Mouse (Mus musculus) ovary, adult 18-20 months (tissue): ENCODE results near the gene Creb3l1.
A peak's percentile ranks its signal among the peaks of the same experiment; 100 is the strongest.

Experiments
- DNase-seq: peaks from one replicate; pipeline ENCODE4 v3.0.0; 2022; ENCODE audit warnings: low spot score, mixed read lengths

Gene Creb3l1

DNA sequence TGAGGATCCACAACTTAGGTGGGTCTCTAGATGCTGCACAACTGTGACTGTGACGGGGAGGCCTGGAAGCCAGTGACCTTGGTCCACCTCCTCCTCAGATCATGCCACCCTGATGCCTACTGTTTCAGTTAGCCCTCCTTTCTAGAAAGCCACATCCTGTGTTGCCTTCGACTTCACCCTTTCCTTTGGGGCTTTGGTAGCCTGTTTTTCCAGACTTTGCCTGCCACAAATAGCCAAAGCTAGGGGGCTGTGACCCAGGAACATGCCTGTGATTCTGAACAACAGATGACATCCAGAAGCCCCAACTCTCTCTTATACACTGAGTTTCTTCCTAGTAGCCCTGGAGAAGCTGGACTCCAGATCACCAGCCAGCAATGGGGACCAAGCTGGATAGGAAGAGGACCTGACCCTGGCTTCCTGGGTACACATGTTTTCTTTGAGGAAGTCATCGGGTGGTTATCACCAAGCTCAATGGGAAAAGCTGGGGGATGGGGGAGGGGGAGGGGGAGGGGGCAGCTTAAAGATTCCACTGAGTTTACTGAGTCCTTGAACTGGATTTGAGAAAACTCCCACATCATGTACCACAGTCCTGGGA lies 59.6 kb downstream of the Creb3l1 start:
- no peak for DNase-seq

DNA sequence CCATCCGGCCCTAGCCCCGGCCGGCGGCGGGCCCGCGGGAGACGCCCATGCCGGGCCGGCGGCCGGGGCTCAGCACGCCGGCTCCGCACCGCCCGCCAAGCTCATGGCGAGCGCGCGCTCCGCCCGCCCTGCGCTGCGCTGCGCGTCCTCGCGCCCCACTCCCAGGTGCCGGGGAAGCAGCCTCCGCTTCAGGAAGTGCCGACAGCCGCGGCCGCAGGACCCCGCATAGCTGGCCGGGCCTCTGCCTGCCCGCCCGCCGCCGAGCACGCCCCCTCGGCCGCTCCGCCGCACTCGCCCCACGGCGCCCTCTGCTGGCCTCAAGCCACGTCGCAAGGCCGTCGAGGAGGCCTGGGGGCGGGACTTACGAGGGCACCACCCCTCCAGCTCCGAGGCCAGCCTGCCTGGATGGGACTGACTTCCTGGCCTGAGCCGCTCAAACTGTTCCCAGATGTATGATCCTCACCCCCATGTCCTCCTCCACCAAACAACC lies 60.8 kb downstream of the Creb3l1 start:
- peak; percentile 93 for DNase-seq

DNA sequence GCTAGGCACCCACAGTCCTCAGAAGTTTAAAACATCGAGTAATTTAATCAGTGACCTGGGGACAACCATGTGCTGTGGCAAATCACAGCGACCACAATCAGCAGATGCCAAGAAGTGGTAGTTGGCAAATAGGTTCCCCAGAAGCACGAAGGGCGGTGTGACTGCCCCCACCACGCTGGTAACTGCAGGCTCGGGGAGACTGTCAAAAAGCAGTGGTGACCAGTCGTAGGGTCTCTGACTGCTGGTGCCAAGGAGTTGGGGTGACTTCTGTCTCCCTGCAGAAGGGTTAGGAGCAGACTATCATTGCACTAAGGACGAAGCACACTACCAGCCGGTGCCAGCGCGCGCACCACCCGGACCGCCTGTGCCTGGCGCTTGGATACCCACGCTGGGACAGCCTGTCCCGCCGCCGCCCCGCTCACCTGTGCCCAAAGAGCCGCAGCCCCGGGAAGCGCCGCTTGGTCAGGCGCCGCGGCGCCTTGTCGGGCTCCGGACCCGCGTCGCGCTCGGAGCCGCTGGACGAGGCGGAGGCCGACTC lies 61.4 kb downstream of the Creb3l1 start:
- DNase-seq: no peak

DNA sequence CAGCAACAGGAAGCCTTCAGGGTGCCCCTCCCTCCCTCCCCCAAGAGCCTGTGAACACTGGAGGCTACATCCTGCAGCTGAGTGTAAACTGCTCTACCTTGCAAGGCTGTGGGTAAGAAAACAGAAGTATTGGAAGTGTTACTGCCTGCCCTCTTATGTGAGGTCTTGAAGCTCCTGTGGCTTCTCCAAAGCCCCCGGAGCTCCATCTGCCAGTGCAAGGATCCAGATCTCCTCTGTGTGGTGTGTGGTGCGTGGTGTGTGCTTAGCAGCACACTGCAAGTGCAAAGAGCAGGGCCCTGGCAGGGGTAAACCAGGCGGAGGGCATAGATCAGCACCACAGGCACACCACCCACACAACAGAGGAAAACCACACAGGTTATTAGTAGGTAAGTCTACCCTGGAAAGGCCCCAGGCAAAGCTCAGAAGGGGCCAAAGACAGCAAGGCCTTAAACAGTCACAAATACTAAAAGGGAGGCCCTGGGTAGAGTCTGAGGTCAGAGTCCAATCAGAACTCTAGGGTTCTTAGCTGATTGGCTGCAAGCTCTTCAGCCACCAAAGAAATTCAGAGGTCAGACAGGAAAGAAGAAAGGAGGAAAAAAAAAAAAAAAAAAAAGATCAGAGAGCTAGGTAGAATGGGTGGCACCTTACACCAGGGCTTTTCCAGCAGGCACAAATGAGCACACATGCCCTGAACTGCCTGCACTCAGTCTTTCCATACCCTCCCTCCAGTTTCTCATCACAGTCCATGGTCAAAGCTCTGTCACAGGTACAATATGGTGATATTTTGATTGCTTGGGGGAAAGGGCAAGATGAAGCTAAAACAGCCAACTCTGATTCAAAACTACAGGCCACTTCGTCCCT lies 62.2 kb downstream of the Creb3l1 start:
- DNase-seq: no peak

DNA sequence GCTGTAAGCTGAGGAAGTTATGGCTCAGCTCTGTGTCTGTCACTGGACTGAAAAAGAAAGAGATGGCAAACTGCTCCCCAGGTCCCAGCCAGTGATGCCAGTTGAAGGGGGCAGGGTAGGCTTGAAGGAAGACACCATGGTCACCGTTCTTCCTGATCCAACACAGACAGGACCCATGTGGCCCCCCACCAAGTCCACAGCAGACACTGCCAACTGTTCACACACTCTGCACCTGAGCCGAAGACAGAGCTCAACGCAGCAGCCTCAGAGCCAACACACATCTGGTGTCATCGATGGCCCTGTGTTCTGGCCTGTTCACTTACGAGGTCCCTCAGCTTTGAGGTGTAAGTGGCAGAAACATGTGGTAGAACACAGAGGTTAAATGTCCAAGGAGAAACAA lies 63.8 kb downstream of the Creb3l1 start:
- DNase-seq: no peak

DNA sequence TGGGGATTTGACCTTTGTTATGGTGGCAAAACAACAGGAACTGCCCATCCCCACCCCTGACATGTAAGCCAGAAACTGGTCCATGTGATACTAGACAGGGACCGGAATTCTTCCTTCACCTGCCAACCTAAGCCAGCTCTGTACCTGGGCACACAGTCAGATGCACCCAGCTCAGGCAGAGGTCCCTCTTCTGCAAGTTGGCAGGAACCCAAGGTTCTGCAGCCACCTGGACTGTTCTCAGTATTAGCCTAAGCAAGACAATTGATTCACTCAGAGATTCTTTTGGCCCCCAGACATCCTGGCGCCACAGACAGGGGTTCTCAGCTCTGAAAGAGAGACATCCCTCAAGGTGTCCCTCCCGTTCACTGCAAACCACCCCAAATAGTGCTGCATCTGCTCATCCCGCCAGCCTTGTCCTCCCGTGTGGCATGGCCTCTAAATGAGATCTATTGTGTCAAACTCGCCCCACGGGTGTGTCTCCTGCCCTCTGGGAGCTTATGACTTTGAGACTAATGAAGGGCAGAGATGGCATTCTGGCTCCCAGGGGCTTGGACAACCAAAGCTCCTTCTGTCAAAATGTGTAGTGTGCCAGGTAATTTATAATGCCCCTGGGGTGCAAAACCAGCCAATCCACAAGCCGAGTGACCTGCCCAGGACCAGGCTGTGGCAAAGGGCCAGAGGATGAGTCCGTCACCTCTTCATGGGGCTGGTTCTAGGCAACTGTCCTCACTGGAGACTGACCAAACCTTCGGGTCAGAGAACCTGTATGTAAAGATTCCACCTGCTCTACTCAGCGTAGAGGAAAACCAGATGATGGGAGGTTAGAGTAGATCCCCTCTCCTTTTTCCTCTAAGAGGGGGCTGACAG lies 64.5 kb downstream of the Creb3l1 start:
- DNase-seq: no peak

DNA sequence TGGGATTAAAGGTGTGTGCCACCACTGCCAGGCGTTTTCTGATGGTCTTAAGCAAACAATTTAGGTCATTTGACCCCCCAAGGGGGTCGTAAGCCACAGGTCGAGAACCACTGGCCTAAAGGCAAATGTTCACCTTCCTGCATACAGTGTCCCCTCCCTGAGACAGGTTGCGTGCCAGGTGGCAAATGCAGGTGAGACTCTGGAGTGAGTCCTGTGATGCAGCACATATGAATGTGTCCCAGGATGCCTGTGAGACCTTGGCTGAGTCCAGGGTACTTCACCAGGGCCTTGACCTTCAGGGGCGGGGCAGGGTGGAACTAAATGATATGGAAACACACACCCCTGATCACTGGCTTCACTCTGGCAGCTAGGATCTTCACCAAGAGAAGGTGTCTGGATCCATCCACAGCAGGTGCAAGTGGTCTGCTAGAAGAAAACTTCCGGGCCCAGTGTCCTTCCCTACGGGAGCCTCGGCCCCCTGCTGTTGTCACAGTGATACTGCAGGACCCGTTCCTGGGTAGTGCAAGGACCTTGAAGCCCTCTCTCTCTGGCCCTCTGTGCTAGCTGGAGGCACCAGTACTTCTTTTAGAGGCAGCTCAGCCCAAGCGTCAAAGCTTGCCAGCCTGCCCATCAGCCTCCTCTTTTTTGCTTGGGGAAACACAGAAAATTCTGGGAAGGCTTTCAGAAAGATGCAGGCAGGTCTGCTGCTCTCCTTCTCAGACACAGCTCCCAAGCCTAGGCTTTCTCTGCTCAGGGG lies 65.4 kb downstream of the Creb3l1 start:
- no peak for DNase-seq

DNA sequence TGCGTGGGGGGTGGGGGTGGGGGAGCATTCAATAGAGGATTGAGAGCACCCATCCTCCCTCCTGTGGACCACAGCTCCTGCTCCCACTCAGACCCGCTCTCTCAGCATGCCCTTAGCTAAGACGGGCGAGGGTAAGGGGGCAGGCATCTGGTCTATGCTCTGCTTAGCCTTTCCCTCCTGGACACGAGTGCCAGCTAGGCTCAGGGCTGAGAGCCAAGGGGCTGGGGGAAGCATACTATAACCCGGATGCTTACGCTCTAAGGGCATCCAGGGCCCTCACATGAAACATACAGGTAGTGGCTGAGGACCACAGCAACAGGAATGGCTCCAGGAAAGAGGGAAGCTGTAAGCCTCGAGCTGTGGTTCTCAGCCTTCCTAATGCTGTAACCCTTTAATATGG lies 66.3 kb downstream of the Creb3l1 start:
- DNase-seq: no peak

DNA sequence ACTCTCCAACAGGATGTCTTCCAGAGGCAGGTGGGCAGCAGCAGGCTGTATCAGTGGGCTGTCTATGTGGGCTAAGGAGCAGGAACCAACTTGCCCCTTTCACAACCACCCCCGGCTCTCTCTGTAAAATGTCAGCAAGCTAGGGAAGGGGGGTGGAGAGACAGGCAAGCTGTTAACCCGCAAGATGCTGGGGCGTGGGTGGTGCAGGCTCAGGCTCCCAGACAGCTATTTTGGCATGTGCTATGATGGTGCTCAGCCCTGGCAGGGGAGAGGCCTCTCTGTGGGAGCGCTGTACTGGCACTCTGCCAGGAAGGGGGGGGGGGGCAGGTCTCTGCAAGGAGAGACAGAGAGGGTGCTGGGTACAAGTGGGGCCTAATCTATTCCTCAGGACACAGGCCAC lies 67.2 kb downstream of the Creb3l1 start:
- DNase-seq: no peak

DNA sequence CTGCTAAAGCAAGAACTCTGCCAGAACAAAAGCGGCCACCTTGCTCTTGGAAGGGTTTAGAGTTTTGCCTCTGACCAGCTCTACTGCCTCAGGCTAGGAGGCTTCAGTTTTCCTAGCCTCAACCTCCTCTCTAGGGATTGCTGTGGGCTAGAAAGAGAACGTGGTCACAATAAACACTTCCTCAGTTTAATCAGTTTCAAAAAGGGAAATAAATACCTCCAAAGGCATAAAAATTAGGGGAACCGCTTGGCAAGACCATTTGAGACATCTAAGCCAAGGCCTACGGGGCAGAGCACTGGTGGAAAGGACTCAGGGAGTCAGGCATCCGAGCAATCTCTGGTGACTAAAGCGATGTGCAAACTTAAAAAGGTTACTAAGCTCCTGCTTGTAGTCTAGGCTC lies 68.4 kb downstream of the Creb3l1 start:
- no peak for DNase-seq

DNA sequence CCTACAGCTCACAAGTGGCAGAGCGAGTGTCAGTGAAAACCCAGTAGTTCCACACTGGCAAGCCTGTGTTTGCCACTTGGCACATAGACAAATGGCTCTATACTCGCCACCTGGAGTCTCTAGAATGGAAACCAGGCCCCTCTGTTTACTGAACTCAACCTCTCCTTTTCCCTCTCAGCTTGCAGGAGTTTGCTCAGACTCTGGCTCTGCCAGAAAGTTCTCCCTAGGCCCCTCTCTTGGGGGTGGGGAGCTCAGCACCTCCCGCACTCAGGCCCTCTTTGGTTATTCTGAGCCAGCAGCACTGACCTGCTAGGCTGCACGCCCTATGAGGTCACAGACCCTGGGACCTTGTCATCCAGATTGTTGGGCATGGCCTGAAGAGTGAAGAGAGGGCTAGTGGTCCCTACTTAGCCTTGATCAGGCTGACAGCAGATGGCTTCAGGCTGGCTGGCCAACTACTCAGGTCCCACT lies 69.1 kb downstream of the Creb3l1 start:
- no peak for DNase-seq

DNA sequence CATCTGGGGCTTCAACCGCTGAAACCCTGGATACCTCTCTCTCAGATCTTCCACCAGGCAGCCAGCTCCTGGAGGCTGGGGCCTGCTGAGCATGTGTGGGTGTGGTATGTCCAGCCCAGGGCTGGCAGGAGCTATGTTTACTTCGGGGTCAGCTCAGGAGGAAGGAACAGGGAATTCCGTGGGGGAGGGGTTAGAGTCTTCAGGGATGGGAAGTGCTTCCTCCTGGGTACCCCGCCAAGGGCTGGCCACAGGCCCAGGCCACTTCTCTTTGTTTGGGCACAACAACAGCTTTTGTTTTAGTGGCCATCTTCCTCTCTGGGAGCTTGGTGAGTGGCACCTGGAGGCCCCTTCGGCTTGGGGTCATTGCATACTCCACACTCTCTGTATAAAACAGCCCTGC lies 70.5 kb downstream of the Creb3l1 start:
- peak; percentile 52 for DNase-seq

DNA sequence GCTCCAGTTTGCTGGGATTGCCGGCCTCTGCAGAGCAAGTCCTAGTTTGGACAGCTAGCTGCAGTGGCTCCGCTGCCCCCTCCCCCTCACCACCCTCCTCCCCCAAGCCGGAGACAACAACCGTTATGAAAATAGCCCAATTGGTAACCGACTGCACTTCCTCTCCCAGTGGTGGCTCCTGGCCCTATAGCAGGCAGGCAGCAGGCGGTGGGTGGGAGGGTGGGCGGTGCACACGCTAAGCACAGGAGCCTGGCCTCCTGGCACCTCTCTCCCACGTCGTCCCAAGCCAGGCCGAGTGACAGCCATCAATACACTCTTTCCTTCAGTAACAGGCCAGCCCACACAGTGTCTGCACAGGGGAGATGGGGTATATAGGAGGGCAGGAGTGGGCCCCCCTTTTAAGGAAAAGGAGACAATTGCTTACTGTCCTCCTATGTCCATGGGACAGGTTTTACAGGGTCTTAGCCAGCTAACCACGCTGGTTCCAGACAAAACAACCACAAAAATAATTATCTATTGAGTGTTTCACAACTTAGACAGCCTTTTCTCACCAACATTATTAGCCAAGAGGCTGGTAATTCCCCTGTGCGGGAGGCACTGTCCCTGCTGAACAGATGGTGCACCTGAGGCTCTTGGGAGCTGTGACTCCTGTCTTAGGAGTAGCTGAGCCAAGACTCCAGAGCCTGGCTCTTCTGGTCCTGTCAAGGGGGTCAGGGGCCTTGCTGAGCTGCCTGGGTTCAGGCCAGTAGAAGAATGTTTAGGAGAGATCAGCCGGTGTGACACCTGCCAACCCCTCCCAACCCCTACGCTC lies 73.8 kb downstream of the Creb3l1 start:
- peak; percentile 34 for DNase-seq

DNA sequence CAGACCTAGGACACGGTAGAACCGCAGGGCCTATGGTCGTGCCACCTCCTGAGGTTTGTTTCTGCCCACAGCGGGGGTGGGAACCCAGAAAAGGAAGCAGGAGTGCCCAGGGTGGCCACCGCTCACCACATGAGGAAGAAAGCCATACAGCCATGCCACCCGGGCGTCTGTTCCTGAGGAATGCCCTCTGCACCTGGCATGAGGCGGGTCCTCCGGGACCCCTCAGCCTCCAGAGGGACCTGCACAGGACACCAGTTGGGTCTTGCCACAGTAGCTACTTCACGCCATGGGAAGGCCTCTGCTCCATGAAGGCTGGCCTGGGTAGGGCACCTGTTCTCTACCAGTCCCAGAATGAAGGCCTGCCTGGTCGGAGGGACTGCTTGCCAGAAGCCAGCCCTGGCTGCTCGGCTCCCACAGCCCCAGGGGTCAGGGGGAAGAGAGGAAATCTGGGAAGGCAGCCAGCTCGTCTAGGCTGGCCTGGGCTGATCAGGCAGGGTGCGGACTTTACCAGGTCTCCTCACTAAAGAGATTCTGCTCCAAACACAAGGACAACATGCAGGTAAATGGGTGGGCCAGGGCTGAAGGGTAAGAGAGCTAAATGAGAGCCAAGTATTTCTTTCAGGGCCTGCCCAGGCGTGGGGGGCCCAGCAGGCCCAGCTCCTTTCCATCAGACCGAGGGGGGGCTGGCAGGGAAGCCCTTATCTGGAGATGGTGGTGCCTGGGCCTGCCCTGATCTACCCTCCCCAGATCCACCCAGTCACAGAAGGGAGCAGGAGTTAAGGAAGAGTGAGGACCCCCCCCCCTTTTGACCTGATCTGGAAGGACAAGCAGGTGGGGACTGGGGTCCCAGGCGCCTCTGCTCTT lies 74.7 kb downstream of the Creb3l1 start:
- DNase-seq: no peak

DNA sequence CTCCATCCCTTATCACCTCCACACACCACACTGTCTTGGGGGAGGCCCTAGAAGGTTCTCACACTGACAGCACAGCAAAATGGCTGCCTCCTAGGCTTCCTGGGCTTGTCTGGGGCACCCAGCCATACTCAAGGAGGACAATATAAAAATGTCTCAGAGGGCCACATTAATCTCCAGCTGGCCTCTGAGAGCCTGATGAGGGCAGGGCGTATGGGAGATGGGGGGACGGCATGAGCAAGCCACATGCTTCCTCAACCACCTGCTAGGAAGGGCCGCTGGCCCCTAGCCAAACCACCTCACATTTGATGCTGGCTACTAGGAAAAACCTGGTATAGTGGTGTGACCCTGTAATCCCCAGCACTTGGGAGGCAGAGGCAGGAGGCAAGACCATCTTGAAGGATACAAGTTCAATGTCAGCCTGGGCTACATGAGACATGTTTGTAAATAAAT lies 75.5 kb downstream of the Creb3l1 start:
- DNase-seq: no peak

DNA sequence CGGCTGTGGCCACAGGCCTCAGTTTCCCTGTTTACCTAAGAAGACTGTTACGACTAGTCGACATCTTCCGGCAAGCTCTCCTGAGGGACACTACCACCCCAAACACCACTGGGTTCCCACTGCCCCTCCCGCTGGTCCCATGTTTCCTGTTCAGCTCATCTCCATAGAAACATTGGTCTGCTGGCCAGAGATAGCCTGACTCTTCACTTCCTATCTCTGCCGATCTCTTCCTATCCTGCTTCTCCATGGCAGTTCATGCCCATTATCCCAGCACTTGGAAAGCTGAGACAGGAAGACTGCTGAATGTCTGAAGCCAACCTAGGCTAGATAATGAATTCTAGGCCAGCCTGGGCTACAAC lies 76.2 kb downstream of the Creb3l1 start:
- DNase-seq: no peak

DNA sequence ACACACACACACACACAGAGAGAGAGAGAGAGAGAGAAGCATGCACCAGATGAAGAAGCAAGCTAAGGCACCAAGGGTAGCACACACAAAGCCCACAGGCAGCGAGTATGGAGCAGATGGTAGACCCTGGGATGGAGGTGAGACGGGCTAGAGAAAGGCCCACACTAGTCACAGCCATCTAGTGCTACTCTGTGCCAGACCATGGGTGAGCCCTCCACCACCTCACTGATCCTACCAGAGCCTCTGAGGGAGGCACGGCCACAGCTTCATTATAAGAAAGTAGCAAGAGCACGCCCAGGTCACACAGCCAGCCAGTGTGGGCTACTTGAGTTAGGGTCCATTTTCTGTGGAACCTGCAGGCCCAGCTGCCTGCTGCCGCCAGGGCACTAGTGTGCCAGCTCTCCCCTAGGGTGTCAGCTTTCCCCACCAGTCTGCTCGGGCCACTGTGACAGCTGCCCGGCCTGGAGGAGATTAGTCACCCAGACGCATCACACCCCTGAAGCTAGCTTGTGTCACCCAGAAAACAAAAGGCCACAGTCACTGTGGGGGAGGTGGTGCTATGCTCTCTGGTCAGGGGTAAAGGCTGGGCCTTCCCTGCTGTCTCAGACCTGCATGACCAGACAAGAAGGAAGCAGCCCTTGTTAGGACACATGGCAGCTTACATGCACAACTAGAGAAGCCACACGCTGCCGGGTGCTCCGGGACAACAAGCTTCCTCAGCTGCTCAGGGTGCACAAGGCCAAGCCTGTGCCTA lies 76.7 kb downstream of the Creb3l1 start:
- no peak for DNase-seq

DNA sequence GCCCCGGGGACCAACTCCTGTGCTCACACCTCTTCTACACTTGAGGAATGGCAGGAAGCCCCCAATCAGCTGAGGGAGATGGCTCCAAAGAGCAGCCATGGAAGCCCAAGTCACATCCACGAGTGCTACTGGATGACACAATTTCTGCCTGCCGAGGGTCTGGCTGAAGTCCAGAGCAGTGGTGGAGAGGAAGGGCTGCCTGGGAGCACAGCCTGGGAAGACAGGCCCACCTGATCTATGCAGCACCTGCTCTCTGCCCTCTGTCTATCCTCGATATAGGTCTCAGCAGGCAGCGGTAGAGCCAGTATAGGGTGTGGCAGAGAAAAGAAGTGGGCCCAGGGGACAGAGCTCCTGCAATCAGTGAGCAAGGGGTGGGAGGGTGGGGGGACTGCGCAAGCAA lies 77.5 kb downstream of the Creb3l1 start:
- DNase-seq: no peak

DNA sequence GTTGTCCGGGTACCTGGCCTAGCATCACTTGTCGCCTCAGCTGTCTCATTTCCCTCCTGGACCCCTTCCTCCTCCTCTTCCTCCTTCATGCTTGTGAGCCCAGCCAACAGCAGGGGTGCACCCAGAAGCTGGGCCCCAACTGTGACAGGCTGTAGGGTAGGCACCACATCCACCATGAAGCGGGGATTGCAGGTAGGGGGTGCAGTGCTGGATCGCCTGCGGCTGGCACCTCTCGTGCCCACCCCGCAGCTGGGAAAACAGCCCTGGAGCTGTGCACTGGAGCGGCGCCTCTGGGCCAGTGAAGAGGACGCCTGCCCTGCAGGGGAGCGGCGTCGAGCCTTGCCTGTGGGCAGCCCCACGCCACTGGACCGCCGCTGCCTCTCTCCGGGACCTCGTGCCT lies 78.8 kb downstream of the Creb3l1 start, which contains the start of gene Gm9821:
Gene Gm9821, plus strand, starts transcription at position 221 of the 400 bp plus-strand sequence.
- DNase-seq: no peak
